Mouse (Mus musculus) hematopoietic stem cell, adult 5-6 weeks (primary cell): ENCODE data around the gene Acsl1. TPM values are rescaled to one million over a fixed set of nuclear protein-coding genes. Genes with fewer than 3 reads are reported as not detected.
A peak's percentile ranks its signal among the peaks of the same experiment; 100 is the strongest.

Experiments used
- ATAC-seq, 2 experiments: fragments of 125-278 bp in 1 of 2; replicated peaks in 1 of 2; 2 replicates each; pipeline ENCODE4 v1.8.0; 2016 to 2017; ENCODE audit warnings: inconsistent platforms in 2 of 2, mild to moderate bottlenecking in 2 of 2, moderate number of reproducible peaks in 2 of 2, low read depth in 1 of 2, moderate TSS enrichment in 1 of 2; ENCODE audit not compliant: low FRiP score in 2 of 2, poor library complexity in 2 of 2, severe bottlenecking in 2 of 2, insufficient read depth in 1 of 2, low TSS enrichment in 1 of 2
- total RNA-seq: library from RNA; stranded (forward); fragments of 172-1452, 232-1000 nt; gene quantifications from 2 replicates; pipeline ENCODE4 v1.2.3, GENCODE M21; 2017

The Acsl1 gene
- 39.6 and 65.2 TPM in 2 replicates for total RNA-seq

DNA sequence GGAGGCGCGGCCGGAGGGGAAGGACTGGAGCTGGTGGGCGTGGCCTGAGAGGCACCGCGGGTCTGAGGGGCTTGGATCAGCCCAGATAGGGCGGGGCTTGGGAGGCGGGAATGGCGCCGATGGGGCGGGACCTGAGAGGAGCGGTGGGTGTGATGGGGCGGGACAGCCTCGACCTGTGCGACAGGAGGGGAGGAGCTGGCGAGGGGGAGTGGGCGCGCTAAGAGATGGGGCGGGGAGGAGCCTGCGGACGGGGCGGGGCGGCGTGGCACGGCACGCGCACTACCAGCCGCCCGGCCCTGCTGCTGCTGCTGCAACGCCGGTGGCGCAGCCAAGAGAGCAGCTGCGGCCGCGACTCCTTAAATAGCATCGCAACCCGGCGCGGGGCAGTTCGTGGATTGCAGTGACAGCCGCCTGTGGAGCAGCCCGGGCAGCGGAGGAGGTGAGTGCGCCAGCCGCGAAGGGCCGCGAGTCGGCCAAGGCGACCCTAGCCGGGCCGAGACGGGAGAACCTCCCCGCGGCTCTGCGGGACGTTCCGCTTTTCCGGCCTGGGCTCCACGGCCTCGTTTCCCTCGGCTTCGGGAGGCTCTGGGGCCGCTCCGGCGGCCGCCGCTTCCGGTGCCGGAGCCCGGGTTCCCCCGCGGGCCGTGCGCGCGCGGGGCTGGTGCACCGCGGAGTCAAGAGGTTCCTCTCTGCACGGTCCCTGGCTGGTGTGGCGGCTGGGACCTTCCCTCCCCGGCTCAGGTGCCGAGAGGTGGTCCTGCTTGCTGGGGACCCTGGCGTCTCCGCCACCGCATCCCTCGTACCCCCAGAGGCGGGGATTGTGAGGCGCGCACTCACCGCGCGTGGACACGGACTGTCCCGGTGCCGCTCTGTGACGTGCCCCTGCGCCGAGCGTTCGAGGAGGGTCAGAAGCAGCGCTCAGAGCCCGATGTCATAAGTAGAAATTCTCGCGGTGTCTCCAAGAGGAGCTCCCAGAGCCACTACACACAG lies at the start of gene Acsl1:
TSS of gene Acsl1 (plus strand) at position 246 of the 990 bp plus-strand sequence.
- peak; percentile 89 for ATAC-seq

DNA sequence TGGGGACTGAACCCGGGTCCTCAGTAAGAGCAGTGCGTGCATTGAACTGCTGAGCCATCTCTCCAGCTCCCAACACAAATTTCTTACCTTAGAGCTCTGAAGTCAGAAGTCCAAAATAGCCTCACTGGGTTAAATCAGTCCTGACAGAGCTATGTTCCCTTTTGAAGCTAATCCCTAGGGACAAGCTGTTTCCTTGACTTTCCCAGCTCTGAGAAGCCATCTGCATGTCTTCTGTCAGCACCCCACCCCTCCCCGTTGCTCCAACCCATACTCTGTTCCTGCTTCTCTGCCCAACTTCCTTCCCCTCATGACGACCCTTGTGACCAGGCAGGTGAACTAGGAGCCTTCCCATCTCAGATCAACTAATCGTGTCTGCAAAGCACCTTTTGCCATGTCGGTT lies 49.3 kb upstream of the Acsl1 start:
- no peak for ATAC-seq

DNA sequence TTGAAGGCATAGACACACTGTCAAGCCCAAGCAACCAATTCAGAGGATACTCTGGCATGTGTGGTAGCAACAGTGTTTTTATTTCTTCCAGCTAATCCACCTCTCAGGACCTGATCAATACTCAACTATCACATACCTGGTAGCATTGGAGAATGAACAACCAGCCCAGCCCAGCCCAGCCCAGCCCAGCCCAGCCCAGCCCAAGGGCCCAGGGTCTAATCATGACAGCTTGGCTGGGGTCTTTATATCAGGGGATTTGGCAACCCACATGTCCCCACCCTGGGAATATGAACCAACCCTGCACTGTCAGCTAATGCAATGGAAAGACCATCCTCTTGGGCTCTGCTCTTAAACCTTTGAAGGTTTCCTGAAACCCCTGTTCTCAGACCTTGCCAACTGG lies 42.9 kb upstream of the Acsl1 start:
- ATAC-seq, result no peak

- ATAC-seq, result no peak
Observed at GRCm38 (mm10) chr8:46429871-46430270, 41.0 kb upstream of the Acsl1 start.

DNA sequence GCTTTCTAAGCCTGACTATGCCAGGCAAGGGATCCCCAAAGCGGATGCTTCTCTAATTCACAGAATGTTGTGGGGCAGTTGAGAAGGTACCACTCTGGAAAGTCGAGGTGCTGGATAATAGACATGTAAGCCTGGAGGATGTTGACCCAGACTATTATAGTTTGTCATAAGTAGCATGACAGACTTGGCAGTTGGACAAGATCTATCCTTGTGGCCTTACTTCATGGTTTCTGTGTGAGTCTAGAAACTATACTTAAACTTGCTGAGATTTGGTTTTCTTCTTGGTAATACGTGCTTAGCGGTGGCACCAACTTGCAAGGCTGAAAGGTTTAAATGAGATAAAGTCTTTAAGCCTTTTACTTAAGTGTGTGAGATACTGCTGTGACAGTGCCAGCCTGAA lies 38.9 kb upstream of the Acsl1 start:
- no peak for ATAC-seq

DNA sequence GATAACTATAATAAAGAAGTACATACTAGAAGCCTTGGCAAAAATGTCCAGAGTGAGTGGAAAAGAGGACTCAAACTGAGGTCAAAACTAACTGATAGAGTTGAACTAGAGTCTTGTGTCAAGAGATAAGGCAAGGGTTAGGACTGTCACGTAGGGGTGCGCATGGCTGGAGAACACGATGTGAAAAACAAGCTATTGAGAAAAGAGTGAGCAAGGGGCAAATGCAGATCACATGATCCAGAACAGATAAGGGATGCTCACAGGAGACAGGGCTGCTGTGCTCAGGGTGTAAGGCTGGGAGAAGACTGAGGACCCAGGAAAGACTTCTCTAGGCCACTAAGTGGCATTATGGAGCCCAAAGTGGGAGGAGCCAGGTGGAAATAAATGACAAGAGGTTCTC lies 38.3 kb upstream of the Acsl1 start:
- no peak for ATAC-seq

DNA sequence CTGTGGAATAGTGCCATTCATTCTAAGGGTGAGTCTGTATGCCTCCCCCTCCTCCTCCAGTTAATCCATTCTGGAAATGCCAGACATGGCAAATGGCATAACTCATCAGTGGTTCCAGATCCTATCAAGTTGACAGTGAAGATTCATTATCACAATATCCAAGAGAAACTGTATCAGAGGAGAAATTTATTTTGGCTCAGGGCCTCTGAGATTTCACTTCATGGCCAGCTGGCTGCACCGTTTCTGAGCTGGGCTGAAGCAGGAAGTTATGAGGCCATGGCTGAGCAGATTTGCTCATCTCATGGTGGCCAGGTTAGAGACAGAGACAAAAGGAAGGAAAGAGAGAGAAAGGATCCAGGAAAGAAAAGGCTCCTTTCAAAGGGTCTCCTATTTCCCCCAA lies 37.2 kb upstream of the Acsl1 start:
- no peak for ATAC-seq

DNA sequence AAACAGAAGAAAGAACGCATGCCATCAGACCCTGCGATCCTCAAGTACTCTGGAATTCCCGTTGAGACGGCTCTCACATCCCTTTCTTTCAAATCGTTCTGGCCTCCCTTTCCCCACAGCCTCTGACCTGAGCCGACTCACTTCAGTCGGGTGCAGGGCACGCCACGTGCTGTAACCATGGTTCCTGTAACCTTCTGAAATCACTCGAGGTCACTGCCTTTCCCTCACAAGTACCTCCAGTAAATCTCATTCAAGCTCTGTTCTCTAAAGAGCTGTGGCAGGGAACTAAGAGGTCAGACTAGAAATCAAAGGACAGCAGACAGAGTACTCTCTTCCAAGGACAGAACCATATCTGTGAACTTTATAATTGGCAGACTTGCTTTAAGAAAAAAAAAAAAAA lies 32.3 kb upstream of the Acsl1 start:
- no peak for ATAC-seq

DNA sequence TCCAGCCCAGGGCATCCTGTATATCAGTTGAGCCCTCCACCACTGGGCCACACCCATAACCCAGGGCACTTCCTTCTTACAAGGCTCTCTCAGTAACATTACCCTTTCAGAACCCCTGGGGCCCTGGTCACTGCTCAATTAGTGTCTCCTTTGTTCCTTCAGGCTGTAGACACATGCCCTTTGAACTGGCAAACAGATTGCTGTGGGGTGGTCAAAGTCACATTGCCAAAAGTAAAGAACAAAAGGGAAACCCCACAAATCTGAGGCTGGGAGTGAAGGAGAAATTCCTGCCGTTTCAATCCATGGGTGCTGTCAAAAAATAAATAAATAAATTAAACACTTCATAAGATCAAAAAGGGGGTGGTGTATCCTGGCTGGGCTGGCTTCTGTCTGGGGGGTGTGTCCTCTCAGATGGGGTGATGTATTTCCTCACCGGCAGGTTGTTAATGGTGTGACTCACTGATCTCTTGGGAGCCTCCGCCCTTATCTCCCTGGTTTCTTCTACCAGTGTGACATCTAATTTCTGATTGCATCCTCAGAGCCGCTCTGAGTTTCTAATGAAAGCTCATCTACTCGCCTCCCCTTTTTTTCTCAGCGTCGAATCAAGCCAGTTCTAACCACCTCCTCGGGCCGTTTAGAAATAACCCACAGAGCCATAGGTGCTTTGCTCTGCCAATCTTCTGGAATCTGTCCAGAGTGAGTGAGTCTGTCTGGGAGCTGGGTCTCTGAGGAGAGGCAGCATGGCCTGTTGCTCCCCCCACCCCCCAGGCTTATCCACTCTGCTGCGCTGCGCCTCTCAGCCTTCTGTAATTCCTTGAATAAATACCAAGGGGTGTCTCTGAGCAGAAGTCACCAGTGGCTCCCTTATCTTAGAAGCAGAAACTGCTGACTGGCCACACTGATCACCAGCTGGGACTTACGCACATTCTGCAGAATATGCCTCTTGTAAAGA lies 24.6 kb upstream of the Acsl1 start:
- ATAC-seq, result no peak

DNA sequence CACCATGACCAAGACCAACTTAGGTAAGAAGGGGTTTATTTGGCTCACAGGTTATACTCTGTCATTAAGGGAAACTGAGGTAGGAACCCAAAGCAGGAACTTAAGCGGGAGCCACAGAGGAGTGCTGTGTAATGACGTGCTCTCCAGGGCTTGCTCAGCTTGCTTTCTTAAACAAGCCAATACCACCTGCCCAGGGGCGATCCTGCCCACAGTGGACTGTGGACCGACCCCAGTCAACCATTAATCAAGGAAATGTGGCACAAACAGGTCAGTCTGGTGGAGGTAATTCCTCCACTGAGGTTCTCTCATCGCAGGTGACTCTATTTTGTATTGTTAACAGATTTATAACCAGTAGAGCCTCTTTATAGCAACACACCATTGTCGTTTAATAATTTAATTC lies 23.5 kb upstream of the Acsl1 start:
- no peak for ATAC-seq

DNA sequence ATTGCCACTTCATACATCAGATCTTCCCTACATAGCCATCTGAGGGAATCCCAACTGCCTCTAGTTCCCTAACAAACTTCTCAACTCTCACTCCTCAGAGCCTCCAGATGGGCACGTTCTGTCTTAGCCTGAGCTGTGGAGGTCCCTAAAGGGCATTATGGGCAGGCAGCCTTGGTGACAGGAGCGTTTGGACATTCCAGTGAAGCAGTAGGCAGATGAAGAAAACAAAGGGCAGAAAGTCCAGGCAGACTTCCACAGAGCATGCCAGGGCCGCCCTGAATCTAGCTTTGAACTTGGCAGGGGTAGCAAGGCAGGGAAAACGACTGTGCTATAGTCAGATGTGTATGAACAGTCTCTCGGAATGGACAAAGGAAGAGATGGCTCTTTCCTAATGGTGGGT lies 22.2 kb upstream of the Acsl1 start:
- ATAC-seq, result no peak

DNA sequence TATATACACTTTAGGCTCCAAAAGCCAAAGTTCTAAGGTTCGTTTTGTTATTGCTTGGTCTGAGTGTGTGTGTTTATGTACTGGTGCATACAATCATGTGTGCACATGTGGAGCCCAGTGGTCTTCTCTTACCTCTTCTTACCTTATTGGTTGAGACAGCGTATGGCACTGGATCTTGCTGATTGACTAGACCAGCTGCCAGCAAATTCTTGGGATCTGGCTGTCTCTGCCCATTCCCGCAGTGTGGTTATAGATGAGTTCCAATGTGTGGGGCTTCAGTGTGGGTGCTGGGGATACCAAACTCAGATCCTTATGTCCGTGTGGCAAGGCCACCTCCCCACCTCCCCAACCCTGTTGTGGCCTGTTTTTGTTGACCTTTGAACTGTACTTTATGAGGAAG lies 21.8 kb upstream of the Acsl1 start:
- ATAC-seq, result no peak

DNA sequence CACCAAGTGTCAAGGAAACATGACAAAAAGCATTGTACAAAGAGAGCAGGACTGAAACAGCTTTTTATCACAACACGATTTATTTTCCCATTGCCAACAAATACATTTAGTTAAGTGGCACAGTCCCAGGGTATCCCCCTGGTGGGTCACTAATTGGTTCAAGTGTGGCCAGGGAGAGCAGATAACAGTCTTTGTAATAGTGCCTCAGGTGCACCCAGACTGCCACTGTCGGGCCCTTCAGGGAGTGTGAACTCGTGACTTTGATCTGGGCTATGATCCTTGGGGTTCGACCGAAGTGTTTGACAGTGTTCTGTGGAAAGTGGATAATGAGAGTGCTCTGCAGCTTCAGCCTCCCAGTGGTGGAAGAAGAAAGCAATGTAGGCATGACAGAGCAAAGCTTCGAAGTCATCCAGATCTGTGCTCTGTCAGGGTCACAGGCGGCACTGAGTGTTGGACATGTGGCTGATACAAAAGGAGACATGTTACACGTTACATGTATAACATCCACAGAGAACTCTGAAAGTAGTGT lies 21.1 kb upstream of the Acsl1 start:
- no peak for ATAC-seq

DNA sequence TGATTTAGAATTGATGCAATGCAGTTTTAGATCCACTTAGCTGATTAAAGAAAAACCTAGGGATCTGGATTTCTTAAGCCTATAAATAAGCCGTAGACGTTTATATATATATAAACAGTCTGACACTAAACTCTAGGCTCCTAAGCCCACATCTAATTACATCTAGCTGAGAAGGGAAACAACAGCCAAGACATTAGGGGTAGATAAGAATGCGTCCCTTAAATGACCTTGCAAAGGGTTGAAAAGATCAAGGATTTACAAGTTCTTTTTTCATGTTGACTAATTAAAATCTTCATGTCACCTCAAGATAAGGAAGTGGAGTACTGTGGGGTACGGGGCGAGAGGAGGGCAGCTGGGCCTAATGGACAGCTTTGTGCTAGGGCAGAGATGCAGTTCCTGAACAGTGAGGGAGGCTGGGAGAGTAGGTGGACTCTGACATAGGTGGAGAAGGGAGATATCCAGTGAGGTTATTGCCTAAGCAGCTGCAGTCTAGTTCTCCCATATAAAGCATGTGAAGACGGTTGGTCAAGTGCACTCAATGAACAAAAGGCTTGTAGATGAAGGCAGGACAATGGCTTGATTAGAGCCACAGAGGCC lies 12.5 kb upstream of the Acsl1 start:
- no peak for ATAC-seq

- peak; percentile 7 to 12; a peak in 2 of 4 replicates for ATAC-seq
Observed at GRCm38 (mm10) chr8:46468400-46468799, 2.4 kb upstream of the Acsl1 start.

- ATAC-seq, result no peak
Observed at GRCm38 (mm10) chr8:46469071-46469769, 1.6 kb upstream of the Acsl1 start.
